Mouse (Mus musculus): ENCODE data around the gene Gpr25.

Gene Gpr25

GRCm38 (mm10) chr1:136260635-136261238, at the start of gene Gpr25:
Gene Gpr25, minus strand, starts transcription at chr1:136260873.
- no peak for DNase-seq (ENCODE audit: low spot score in 2 of 2)

GRCm38 (mm10) chr1:136309193-136309592, 48.5 kb upstream of the Gpr25 start:
- DNase-seq (ENCODE audit: low spot score in 2 of 2) = no peak

- no peak for DNase-seq (ENCODE audit: low spot score in 2 of 2)
Observed at GRCm38 (mm10) chr1:136306424-136306823, 45.8 kb upstream of the Gpr25 start.

- no peak for DNase-seq (ENCODE audit: low spot score in 2 of 2)
Observed at GRCm38 (mm10) chr1:136293961-136294360, 33.3 kb upstream of the Gpr25 start.

- no peak for DNase-seq (ENCODE audit: low spot score in 2 of 2)
Observed at GRCm38 (mm10) chr1:136289803-136290202, 29.1 kb upstream of the Gpr25 start.

GRCm38 (mm10) chr1:136277366-136277765, 16.7 kb upstream of the Gpr25 start:
- DNase-seq (ENCODE audit: low spot score in 2 of 2) = no peak

- no peak for DNase-seq (ENCODE audit: low spot score in 2 of 2)
Observed at GRCm38 (mm10) chr1:136268224-136268623, 7.6 kb upstream of the Gpr25 start.

GRCm38 (mm10) chr1:136266127-136266526, 5.5 kb upstream of the Gpr25 start:
- no peak for DNase-seq (ENCODE audit: low spot score in 2 of 2)

GRCm38 (mm10) chr1:136263355-136263754, 2.7 kb upstream of the Gpr25 start:
- no peak for DNase-seq (ENCODE audit: low spot score in 2 of 2)

GRCm38 (mm10) chr1:136259893-136260634, 609 bp downstream of the Gpr25 start:
- DNase-seq (ENCODE audit: low spot score in 2 of 2) = peak; percentile 25 to 59

GRCm38 (mm10) chr1:136259543-136259892, 1.2 kb downstream of the Gpr25 start:
- DNase-seq (ENCODE audit: low spot score in 2 of 2) = no peak

- DNase-seq (ENCODE audit: low spot score in 2 of 2) = no peak
Observed at GRCm38 (mm10) chr1:136258495-136258894, 2.2 kb downstream of the Gpr25 start.

GRCm38 (mm10) chr1:136255657-136256056, 5.0 kb downstream of the Gpr25 start:
- DNase-seq (ENCODE audit: low spot score in 2 of 2) = no peak

GRCm38 (mm10) chr1:136255174-136255573, 5.5 kb downstream of the Gpr25 start:
- DNase-seq (ENCODE audit: low spot score in 2 of 2) = no peak

GRCm38 (mm10) chr1:136254503-136255065, 6.1 kb downstream of the Gpr25 start:
- no peak for DNase-seq (ENCODE audit: low spot score in 2 of 2)

- DNase-seq (ENCODE audit: low spot score in 2 of 2) = no peak
Observed at GRCm38 (mm10) chr1:136253472-136253871, 7.2 kb downstream of the Gpr25 start.

- DNase-seq (ENCODE audit: low spot score in 2 of 2) = no peak
Observed at GRCm38 (mm10) chr1:136249662-136250061, 11.0 kb downstream of the Gpr25 start.

- DNase-seq (ENCODE audit: low spot score in 2 of 2) = no peak
Observed at GRCm38 (mm10) chr1:136247393-136247792, 13.3 kb downstream of the Gpr25 start.

GRCm38 (mm10) chr1:136244469-136244868, 16.2 kb downstream of the Gpr25 start:
- no peak for DNase-seq (ENCODE audit: low spot score in 2 of 2)

- DNase-seq (ENCODE audit: low spot score in 2 of 2) = no peak
Observed at GRCm38 (mm10) chr1:136241801-136242200, 18.9 kb downstream of the Gpr25 start.

- DNase-seq (ENCODE audit: low spot score in 2 of 2) = no peak
Observed at GRCm38 (mm10) chr1:136238495-136238894, 22.2 kb downstream of the Gpr25 start.

- no peak for DNase-seq (ENCODE audit: low spot score in 2 of 2)
Observed at GRCm38 (mm10) chr1:136234595-136235092, 26.0 kb downstream of the Gpr25 start.
